Mouse (Mus musculus) adrenal gland, postnatal 14 days (tissue): ENCODE data around the gene Il20ra. TPM values are rescaled to one million over a fixed set of nuclear protein-coding genes. Genes with fewer than 3 reads are reported as not detected.

Experiments
- DNase-seq: peaks from one replicate; pipeline ENCODE4 v3.0.0; 2021; ENCODE audit warnings: mixed read lengths
- total RNA-seq: library from RNA; stranded (reverse); gene quantifications from 2 replicates; pipeline ENCODE4 v1.2.3, GENCODE M21; 2021

The Il20ra gene
- total RNA-seq, 1 experiment from 2014 or later = 4.0 TPM

DNA sequence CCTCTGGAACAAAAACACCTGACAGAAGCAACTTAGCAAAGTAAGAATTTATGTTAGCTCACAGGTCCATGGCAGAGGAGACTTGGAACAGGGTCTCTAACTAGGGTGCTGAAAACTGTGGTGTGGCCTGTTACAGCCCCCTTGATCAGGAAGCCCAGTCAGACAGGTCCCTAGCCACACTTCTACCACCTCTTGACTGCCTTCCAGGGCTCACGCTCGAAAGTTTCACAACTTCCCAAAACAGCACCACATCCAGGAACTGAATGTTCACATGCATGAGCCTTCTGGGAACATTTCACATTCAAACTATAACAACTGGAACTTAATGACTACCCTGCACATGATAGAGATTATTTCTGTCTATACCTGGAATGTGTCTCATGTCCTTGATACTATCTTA, 53.1 kb downstream of the Il20ra start:
- peak; percentile 21 for DNase-seq

DNA sequence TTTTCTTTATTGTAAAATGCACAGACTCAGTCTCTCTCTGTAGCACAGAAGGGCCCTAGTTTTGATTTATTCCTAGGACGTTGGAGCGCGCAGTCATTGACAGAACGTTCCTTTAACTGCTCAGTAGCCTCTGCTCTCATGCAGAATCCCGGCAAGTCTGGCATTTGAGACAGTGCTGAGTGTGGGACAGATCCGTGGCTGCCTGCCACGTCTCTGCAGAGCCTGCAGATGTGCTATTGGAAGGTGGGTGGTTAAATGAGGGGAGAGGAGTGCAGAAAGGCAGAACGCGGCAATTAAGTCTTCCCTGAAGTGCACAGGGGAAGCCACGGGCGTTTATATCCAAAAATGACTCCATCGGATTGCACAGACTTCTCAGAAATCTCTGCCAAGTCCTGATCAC, 66.7 kb downstream of the Il20ra start:
- no peak for DNase-seq

DNA sequence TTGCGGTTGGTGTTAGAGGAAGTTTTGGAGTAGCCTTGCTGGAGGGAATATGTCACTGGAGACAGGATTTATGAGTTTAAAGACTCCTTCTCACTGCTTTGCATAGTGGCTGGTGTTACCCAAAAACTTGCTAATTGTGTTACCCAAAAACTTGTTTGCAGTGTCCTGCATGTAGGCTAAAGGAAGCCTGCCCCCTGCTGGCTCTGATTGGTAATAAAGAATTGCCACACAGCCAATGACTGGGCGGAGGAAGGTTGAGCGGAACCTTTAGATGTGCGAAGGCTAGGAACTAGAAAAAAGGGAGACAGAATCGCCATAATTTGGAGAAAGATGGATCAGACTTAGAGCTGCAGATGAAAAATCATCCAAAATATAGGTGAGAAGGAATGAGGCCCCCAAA, 69.0 kb downstream of the Il20ra start:
- peak; percentile 74 for DNase-seq

DNA sequence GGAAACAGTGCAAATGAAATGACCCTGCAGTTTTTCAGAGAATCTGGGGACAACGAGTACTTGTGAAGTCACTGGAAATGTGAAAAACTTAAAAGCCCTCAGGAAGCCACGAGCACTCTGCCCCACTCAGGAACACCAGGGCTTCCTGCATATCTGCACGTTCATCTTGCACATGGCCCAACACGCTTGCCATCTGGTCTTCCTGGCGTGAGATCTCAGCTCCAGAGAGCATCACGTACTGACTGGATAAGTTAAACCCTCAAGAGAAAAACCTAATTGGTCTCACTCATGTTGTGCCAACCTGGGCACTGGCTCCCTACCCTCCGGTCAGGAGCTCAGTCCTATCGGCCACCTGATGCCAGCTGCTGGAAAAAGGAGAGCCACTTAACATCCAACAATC, 82.6 kb downstream of the Il20ra start:
- DNase-seq = peak; percentile 35

DNA sequence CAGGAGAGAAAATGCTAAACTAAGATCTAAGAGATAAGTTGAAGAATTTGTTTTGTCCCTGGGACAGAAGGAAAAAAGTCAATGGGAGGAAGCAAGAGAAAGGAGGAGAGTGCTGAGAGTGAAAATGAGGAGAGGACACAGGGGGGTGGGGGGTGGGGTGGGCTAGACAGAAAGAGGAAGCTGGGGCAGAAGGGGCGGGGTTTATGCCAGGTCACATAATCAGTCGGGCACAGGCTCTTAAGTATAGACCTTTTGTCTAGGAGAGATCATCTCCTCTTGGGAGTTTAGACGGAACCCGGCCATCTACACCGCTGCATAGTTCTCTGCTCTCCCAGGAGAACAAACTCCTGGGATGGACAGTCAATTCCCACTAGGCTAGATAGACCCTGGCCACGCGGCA, 90.6 kb downstream of the Il20ra start:
- DNase-seq = no peak

DNA sequence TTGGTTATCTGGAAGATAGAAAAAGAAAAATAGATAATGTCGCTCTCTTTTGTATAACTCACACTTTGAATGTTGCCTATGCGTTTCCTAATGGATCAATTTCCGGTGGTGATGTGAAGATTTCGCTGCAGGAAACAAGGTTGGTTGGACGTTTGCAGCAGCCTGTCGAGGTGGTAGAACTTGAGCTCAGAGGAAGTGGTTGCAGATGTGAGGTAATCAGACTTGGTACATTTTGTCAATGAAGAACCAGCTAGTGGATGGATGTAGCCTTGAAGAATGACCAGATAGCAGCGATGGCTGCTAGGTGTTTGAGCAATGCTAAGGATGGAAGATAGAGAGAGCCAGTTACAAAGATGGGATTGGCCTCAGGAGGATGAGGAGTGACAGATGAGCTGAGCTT, 92.4 kb downstream of the Il20ra start:
- no peak for DNase-seq

Other genes with a start within 250 kb of the Il20ra start
- 69.0 and 96.6 TPM in 2 replicates for gene Ifngr1, start 120.6 kb upstream of the Il20ra start, total RNA-seq
- gene Il22ra2, start 90.6 kb upstream of the Il20ra start, total RNA-seq = 0.19 and 1.5 TPM in 2 replicates
- gene Slc35d3, start 138.9 kb downstream of the Il20ra start, total RNA-seq = 13.3 and 13.6 TPM in 2 replicates
- gene Pex7, start 195.1 kb downstream of the Il20ra start, total RNA-seq = 41.4 and 42.3 TPM in 2 replicates
- 23.3 and 23.9 TPM in 2 replicates for gene Map3k5, start 221.9 kb downstream of the Il20ra start, total RNA-seq